Mouse (Mus musculus) spleen, postnatal 36 days (tissue): ENCODE results near the gene Capzb.

ENCODE experiments used
- DNase-seq, 2 experiments: peaks; one replicate each; pipeline ENCODE4 v3.0.0; 2022; ENCODE audit warnings: low spot score in 2 of 2, mixed read lengths in 1 of 2

Capzb gene

GRCm38 (mm10) chr4:139192499-139193175 is at the start of gene Capzb:
Capzb (plus strand) TSS chr4:139192899.
- DNase-seq, result peak; percentile 95

DNA sequence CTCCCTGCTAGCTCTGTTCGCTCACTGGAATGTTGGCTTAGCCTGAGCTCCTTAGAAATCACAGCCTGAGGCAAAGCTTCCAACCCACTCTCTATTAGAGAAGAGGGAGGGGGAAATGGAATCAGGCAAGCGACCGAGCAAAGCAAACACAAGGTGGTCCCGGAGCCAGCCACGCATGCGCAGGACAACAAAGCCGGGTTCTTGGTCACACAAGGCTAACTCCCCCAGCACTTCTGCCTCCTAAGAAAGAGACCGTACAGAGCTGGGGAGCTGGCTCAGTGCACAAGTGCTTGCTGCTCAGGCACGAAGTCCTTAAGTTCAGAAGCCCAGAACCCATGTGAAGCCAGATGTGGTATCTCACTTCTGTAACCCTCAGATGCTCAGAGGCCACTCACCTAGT is 49.7 kb upstream of the Capzb start:
- no peak for DNase-seq

DNA sequence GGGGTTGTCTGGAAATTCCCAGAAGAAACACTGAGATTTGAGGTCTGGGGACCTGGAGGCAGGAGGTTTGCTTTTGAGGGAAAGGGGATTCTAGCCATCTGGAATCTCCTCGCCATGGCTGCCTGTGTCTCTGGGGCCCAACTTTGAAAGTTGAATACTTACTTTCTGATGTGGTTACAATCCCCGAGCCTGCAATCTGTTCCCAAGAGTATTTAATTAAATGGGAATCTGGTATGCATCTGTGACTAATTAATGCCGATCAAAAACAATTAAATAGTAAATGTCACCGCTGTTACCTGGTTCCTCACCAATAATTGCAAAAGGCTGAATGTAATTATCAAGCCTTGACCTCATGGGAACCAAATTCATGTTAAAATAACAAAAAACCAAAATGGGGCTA is 48.1 kb upstream of the Capzb start:
- no peak for DNase-seq

DNA sequence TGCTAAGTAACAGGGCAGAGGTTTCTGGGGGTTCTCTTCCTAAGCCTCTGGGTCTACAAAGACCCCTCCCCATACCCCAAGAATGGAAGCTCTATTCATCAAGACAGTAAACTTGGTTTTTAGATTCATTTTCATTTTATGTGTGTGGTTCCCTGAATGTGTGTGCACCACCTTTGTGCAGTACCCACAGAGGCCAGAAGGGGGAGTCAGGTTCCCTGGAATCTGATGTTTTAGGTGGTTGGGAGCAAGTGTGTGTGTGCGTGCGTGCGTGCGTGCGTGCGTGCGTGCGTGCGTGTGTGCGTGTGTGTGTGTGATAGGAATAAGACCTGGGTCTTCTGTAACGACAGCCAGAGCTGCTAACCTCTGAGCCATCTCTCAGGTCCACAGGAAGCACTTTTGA is 47.5 kb upstream of the Capzb start:
- no peak for DNase-seq

- no peak for DNase-seq
Observed at GRCm38 (mm10) chr4:139146760-139147159, 45.9 kb upstream of the Capzb start.

DNA sequence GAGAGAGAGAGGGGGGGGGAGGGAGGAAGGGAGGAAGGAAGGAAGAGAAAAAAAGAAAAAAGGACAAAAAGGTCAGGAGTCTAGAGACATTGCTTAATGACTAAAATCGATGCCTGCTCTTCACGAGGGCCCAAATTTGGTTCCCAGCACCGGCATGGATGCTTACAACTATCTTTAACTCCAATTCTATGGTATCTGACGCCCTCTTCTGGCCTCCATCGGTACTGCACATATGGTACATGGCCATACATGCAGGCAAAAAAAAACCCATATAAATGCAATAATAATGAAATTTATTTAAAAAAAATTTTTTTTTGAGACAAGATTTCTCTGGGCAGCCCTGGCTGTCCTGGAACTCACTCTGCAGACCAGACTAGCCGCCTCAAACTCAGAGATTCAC is 41.3 kb upstream of the Capzb start:
- no peak for DNase-seq

- DNase-seq, result no peak
Observed at GRCm38 (mm10) chr4:139154576-139155307, 38.0 kb upstream of the Capzb start.

- no peak for DNase-seq
Observed at GRCm38 (mm10) chr4:139156538-139156937, 36.2 kb upstream of the Capzb start.

- DNase-seq, result no peak
Observed at GRCm38 (mm10) chr4:139158350-139158749, 34.3 kb upstream of the Capzb start.

DNA sequence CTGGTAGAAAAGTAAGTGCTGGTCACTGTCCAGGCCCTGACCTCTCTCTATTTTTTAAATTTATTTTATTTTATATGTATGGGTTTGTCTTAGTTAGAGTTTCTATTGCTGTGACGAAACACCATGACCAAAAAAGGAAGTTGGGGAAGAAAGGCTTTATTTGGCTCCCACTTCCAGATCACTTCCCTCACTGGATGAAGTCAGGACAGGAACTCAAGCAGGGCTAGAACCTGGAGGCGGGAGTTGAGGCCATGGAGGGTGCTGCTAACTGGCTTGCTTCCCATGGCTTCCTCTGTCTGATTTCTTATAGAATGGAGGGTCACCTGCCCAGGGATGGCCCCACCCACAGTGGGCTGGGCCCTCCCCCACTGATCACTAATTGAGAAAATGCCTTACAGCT is 31.6 kb upstream of the Capzb start:
- no peak for DNase-seq

DNA sequence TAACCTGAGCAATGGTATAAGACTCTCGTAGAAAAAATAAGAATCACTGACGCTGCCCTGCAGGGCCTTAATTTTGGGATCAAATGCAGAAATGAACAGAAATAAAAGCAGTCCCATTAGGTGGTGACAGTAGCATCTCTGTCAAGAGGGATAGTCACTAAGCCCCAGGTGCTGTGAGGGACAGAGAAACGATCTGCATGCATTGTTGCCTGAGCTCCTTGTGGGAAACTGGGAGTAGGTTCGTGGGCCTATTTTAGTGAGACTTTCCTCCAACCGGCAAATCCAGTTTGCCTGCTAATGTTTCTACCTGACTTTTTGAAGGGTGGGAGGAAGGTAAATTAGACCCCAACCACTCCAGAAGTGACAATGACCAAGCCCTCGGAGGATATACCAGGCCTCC is 28.6 kb upstream of the Capzb start:
- DNase-seq, result no peak

- DNase-seq, result no peak
Observed at GRCm38 (mm10) chr4:139165259-139165658, 27.4 kb upstream of the Capzb start.

GRCm38 (mm10) chr4:139166244-139166643 is 26.5 kb upstream of the Capzb start:
- peak; percentile 66 to 68 for DNase-seq

DNA sequence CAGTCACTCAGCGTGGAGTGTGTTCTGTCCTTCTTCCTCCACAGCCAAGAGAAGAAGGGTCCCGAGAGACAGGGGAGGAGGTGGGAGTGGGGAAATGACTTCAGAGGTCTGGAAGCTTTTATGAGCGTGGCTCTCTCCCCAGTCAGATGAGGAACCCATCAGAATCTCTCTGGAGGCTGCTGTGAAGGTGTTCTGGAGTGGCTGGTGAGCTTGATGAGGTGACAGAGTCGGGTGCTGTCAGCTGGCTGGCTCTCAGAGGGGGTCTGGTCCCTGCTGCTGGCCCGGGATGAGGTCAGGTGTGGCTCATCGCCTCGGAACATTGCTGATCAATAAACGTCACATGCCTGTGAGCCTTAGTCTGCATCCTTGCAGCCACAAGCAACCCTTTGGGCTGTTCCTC is 25.6 kb upstream of the Capzb start:
- DNase-seq, result no peak

DNA sequence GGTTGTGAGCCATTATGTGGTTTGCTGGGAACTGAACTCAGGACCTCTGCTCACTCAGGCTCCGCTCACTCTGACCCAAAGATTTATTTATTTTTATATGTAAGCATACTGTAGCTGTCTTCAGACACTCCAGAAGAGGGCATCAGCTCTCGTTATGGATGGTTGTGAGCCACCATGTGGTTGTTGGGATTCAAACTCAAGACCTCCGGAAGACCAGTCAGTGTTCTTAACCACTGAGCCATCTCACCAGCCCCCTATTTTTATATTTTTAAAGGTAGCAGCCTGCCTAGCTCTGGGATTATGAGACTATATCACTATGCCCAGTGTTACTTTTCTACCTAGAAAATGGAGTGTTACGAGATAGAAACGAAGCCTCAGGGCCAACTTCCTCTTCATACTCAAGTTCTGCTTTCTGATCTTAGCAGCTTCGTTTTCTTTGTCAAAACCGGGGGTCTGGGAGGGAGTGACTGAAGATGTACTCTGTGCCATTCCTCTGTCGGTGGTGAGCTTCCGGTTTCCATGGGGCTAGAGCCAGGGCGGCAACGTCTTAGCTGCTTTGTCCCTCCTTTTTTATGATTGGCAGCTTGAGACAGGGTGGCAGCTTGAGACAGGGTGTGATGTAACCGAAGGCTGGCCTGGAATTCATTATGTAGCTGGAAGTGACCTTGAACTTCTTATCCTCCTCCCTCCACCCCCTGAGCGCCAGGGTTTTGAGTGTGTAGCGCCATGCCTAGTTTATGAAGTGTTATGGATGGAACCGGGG is 23.5 kb upstream of the Capzb start:
- DNase-seq, result peak; percentile 77 to 79

- no peak for DNase-seq
Observed at GRCm38 (mm10) chr4:139169748-139170279, 22.9 kb upstream of the Capzb start.

DNA sequence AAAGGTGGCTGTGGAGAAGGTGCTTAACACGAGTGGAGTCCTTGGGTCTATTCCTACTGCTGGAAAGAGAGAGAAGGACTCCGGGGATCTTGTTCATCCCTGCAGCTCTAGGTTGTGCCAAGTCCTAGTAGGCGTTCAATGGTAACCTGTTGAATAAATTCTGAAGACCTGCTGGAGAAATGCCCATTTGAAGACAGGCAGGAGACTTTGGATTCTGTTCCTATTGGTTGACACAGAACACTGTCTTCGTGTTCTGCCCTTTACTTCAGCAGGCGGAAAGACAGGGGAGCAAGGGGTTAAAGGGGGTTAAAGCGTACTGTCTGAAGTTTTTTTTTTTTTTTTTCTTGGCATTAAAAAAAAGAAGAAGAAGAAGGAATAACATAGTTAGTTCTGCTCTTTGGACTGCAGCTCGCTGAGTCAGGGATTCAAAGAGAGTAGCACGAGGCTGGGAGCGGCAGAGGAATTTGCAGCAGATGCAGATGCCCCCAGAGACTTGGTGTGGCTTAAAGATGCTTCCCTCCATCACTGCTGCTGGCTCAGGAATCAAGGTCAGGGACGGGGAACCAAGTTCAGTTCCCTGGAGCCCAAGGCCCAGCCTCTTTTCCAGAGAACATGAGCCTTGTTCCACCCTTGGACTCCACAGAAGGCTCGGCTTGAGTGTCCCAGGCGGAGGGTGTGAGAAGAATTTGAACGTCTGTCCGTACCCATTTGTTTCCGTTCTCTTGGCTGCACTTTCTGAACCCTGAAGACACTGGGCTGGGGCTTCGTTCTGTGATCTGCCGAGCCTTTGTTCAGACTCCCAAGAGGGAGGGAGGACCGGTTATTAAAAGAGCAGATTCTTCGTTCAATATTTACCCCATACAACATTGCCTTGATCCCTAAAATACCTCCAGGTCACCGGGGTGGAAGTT is 17.4 kb upstream of the Capzb start:
- no peak for DNase-seq

DNA sequence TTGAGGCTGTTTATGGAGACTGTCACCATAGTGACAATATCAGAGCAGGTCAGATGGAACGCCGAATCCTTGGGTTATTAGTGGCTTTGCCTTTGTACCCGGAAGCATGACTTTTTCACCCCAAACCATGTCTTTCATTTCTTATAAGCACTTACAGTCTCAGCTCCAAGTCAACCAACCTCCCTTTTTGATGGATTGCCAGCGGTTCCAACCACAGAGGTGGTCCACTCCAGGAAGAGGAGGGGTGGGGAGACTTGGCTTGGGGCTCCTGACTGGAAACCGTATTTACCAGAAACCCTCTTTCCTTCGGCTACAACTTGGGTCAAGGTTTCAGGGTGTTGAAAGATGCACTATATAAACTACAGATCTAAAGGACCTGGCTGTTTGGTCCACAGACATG is 16.7 kb upstream of the Capzb start:
- DNase-seq, result no peak

GRCm38 (mm10) chr4:139177921-139178320 is 14.8 kb upstream of the Capzb start:
- no peak for DNase-seq

DNA sequence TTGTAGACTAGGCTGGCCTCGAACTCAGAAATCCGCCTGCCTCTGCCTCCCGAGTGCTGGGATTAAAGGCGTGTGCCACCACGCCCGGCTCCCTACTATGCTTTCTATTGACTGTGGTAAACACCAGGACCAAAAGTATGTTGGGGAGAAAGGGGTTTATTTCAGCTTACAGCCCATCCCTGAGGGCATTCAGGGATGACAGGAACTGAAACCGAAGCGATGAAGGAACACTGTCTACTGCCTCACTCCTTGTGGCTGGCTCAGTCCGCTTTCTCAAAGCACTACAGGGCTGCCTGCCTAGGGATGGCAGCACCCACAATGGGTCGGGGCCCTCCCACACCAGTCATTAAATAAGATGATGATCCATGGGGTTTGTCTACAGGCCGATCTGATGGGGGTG is 14.3 kb upstream of the Capzb start:
- DNase-seq, result no peak

DNA sequence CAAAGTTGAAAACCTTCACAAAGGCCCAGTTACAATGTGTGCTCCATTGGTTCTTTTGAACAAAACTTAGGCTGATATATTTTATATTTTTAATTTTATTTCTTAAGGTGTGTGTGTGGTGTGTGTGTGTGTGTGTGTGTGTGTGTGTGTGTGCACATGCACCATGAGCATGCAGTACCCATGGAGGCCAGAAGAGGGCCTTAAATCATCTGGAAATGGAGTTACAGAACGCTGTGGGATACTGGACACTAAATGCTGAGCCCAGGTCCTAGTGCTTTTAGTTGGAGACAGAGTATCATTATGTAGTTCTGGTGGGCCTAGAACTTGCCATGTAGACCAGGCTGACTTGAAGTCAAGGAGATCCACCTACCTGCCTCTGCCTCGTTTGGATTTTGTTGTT is 13.5 kb upstream of the Capzb start:
- no peak for DNase-seq
